Mouse (Mus musculus): ENCODE measurements around the gene Krt76. TPM values are rescaled to one million over a fixed set of nuclear protein-coding genes. Genes with fewer than 3 reads are reported as not detected.

Krt76 gene
- polyA plus RNA-seq, 1 experiment from 2014 or later, result not detected

DNA sequence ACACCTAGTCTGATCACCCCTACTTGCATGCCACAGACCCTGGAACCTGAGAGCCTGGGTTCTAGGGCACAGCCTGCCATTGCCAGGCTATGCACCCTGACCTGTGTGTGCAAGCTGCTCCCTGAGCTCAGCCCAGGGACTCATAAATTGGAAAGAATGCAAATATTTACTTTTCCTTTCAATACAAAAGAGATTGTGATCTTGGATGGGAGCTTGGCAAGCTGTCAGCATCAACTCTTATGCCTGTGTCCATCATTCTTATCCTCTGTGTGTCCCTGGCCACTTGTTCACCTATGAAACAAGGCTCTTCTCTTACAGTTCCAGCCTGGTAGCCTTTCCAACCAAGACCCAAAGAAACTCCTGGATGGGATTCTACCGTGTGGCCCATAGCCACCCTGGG, 32.3 kb upstream of the Krt76 start:
- no peak overlapping the region for H3K9ac ChIP-seq (ENCODE audit: low read depth, low read length)
- no peak for ATAC-seq (ENCODE audit: low read depth)
- H3K27me3 ChIP-seq (ENCODE audit: control insufficient read depth, insufficient read depth, low read depth, low read length), result peaks cover 7% of the 10 kb centered on the region
- 57% methylated on average over 1 of the region's 1 CpGs for WGBS (ENCODE audit: insufficient replicate concordance)
- H3K4me2 ChIP-seq (ENCODE audit: low read depth, low read length), result no peak overlapping the region
- peaks cover 5% of the 10 kb centered on the region; the same call in 1 of the 2 replicates for H3K4me1 ChIP-seq (ENCODE audit: control insufficient read depth, low read depth, low read length)
- H3K4me3 ChIP-seq (ENCODE audit: low read depth, low read length), result no peak overlapping the region
- H3K9me3 ChIP-seq (replicated peaks; ENCODE audit: control insufficient read depth, low read length), result no peaks in the 10 kb centered on the region
- no peak overlapping the region for H3K27ac ChIP-seq (ENCODE audit: low read length)
- H3K36me3 ChIP-seq (ENCODE audit: control insufficient read depth, insufficient read depth), result no peaks in the 10 kb centered on the region

DNA sequence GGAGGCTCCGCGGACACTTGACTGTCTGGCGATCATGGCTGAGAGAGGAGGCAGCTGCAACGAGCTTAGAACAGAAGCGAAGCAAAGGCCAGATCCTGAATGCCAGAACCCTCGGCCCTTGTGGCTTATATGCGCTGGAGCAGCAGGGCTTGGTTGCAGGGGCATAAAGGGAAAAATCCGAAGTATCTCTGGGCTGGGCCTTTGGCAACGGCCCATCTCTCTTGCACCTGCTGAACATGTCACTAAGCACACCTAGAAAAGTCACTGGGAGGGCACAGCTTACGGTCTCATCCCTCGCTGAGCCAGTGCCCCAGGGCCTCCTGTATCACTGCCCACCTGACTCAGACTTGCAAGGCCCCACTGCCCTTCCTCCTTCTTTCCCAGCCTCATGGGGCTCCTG, 31.9 kb upstream of the Krt76 start, which contains the start of gene Krt4:
Krt4 (minus strand) TSS at position 101 of the 400 bp plus-strand sequence.
- H3K9me3 ChIP-seq (replicated peaks; ENCODE audit: control insufficient read depth, low read length), result no peaks in the 10 kb centered on the region
- H3K27ac ChIP-seq (ENCODE audit: low read length), result no peak within 1 kb of the TSS
- H3K4me3 ChIP-seq (ENCODE audit: low read depth, low read length), result no peak within 1 kb of the TSS
- H3K36me3 ChIP-seq (ENCODE audit: control insufficient read depth, insufficient read depth), result no peaks in the 10 kb centered on the region
- H3K27me3 ChIP-seq (ENCODE audit: control insufficient read depth, insufficient read depth, low read depth, low read length), result peaks cover 3% of the 10 kb centered on the region
- peaks cover 2% of the 10 kb centered on the region; the same call in 1 of the 2 replicates for H3K4me1 ChIP-seq (ENCODE audit: control insufficient read depth, low read depth, low read length)
- H3K9ac ChIP-seq (ENCODE audit: low read depth, low read length), result no peak within 1 kb of the TSS
- 61% methylated on average over 11 of the region's 11 CpGs for WGBS (ENCODE audit: insufficient replicate concordance)
- no peak for ATAC-seq (ENCODE audit: low read depth)
- H3K4me2 ChIP-seq (ENCODE audit: low read depth, low read length), result no peak within 1 kb of the TSS

DNA sequence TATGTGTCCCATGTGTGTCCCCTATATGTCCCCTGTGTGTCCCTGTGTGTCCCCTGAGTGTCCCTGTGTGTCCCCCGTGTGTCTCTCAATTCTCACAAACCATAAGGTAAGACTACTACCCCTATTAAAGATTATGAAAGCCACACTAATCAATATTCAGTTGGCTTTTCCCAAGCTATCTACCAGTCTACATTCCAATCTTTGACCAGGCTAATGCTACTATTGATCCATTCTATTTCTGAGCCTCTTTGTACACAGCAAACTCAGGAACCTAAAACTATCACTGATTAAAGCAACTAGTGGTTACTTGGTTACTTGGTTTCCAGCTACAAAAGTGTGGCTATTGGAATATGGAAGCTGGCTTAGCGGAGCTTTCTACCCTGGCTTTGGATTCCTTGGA, 29.6 kb upstream of the Krt76 start:
- Histone ChIP-seq H3K4me2 (ENCODE audit: low read depth, low read length) (no peak overlapping the region), H3K9ac (ENCODE audit: low read depth, low read length) (no peak overlapping the region), H3K4me1 (ENCODE audit: control insufficient read depth, low read depth, low read length) (peaks cover 2% of the 10 kb centered on the region; the same call in 1 of the 2 replicates), H3K9me3 (replicated peaks; ENCODE audit: control insufficient read depth, low read length) (no peaks in the 10 kb centered on the region), H3K4me3 (ENCODE audit: low read depth, low read length) (no peak overlapping the region), H3K27ac (ENCODE audit: low read length) (no peak overlapping the region), H3K27me3 (ENCODE audit: control insufficient read depth, insufficient read depth, low read depth, low read length) (no peaks in the 10 kb centered on the region), H3K36me3 (ENCODE audit: control insufficient read depth, insufficient read depth) (no peaks in the 10 kb centered on the region)
- ATAC-seq (ENCODE audit: low read depth), result peak; percentile 19; the same call in 1 of the 2 replicates
- WGBS (ENCODE audit: insufficient replicate concordance), result 47% methylated on average over 2 of the region's 2 CpGs

DNA sequence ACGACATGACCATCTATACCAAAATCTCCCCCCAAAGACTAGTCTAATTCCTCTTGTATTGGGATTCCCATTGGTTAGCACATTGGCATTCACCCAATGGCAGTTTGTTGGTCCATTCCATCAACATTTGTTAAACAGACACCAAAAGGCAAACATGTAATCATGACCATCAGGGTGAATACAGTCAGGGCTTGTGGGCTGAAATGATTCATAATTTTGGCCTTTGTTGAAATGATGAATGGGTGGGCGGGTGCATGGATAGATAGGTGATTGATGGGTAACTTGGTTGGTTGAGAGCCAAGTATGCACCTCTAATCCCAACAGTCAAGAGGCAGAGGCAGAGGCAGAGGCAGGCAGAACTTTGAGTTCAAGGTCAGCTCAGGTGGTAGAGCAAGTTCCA, 23.4 kb upstream of the Krt76 start:
- Histone ChIP-seq H3K27me3 (ENCODE audit: control insufficient read depth, insufficient read depth, low read depth, low read length) (no peaks in the 10 kb centered on the region), H3K4me3 (ENCODE audit: low read depth, low read length) (no peak overlapping the region), H3K9ac (ENCODE audit: low read depth, low read length) (no peak overlapping the region), H3K36me3 (ENCODE audit: control insufficient read depth, insufficient read depth) (no peaks in the 10 kb centered on the region), H3K9me3 (replicated peaks; ENCODE audit: control insufficient read depth, low read length) (no peaks in the 10 kb centered on the region), H3K4me2 (ENCODE audit: low read depth, low read length) (no peak overlapping the region), H3K27ac (ENCODE audit: low read length) (no peak overlapping the region), H3K4me1 (ENCODE audit: control insufficient read depth, low read depth, low read length) (no peaks in the 10 kb centered on the region)
- WGBS (ENCODE audit: insufficient replicate concordance), result 45% methylated on average over 2 of the region's 2 CpGs
- no peak for ATAC-seq (ENCODE audit: low read depth)

DNA sequence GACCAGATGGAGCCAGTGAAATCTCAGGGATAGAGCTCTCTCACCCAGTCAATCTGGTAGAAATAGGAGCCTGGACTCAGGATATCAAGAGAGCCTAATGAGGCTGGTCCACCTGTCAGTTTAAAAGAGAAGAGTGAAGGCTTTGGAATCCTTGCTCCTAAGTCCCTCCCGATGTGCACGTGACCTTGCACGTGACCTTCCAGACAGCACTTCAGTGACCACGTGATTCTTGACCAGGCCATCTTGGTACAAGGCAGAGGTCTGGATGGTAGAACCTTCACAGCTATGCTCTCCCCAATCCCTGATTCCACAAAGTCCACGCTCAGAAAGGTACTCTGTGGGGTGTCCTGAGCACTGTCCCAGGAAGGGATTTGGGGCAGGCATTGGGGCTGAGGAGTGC, 12.1 kb upstream of the Krt76 start:
- Histone ChIP-seq H3K36me3 (ENCODE audit: control insufficient read depth, insufficient read depth) (no peaks in the 10 kb centered on the region), H3K27me3 (ENCODE audit: control insufficient read depth, insufficient read depth, low read depth, low read length) (no peaks in the 10 kb centered on the region), H3K4me1 (ENCODE audit: control insufficient read depth, low read depth, low read length) (no peaks in the 10 kb centered on the region), H3K9ac (ENCODE audit: low read depth, low read length) (no peak overlapping the region), H3K9me3 (replicated peaks; ENCODE audit: control insufficient read depth, low read length) (no peaks in the 10 kb centered on the region), H3K27ac (ENCODE audit: low read length) (no peak overlapping the region), H3K4me2 (ENCODE audit: low read depth, low read length) (no peak overlapping the region), H3K4me3 (ENCODE audit: low read depth, low read length) (no peak overlapping the region)
- WGBS (ENCODE audit: insufficient replicate concordance), result 62% methylated on average over 5 of the region's 5 CpGs
- ATAC-seq (ENCODE audit: low read depth), result no peak

DNA sequence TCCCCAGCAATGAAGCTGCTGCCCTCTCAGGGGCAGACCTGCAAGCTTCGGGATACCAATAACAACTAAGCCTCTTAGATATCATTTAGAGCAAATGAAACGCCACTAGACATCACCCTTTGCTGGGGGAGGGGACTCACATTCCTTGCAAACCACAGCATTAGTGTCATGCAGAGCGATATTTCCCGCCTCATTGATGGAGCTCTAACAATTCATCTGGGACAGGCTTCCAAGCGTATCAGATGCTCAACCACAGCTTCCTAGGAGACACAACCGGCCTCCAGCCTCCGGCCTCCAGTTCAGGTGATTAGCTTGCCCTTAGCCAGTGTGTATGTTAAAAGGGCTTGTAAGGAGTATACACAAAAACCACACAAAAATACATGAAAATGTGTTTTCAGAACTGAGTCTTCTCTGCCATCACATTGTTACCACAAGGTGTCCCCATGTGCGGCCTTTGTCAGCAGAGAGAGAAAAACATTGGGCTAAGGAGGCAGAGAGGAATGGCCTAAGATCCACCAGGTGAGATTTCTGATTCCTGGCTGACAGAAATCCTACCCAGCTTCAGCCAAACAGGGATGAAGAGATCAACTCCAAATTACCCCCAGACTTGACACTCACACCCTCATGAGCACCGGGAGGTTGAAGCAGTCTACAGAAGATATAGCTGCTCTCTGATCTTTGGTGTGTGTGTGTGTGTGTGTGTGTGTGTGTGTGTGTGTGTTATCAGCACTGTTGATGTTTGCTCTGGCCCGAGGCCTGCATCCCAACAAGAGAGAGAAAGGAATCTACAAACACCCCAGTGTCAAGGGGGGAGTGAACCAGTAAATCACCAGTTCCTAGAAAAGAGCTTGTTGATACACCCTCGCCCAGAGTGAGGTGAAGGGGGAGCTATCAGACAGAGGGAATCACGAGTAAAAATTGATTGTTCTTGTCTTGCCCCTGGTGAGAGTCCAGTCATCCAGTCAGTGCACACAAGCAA, 9.7 kb upstream of the Krt76 start:
- H3K27ac ChIP-seq (ENCODE audit: low read length), result no peak overlapping the region
- WGBS (ENCODE audit: insufficient replicate concordance), result 44% methylated on average over 12 of the region's 12 CpGs
- ATAC-seq (ENCODE audit: low read depth), result no peak
- no peak overlapping the region for H3K9ac ChIP-seq (ENCODE audit: low read depth, low read length)
- no peaks in the 10 kb centered on the region for H3K4me1 ChIP-seq (ENCODE audit: control insufficient read depth, low read depth, low read length)
- H3K4me2 ChIP-seq (ENCODE audit: low read depth, low read length), result no peak overlapping the region
- no peaks in the 10 kb centered on the region for H3K9me3 ChIP-seq (replicated peaks; ENCODE audit: control insufficient read depth, low read length)
- no peaks in the 10 kb centered on the region for H3K27me3 ChIP-seq (ENCODE audit: control insufficient read depth, insufficient read depth, low read depth, low read length)
- no peaks in the 10 kb centered on the region for H3K36me3 ChIP-seq (ENCODE audit: control insufficient read depth, insufficient read depth)
- H3K4me3 ChIP-seq (ENCODE audit: low read depth, low read length), result no peak overlapping the region

DNA sequence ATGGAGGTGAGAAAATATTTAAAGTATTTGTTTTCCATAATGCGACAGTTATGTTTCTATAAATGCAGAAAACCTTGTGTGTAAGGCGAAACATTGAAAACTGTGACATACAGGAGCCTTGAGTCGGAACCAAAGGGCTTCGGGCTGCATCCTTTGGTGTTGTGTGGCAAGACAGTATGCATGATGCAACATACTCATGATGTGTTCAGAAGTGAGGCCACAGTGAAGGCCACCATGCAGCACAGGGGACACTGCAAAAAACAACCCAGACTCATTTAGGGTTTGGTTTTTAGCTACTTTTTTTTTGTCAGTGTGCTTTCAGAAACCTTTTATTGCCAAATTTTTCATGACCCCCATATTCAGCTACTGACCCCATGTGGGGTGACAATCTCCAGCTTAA, 2.5 kb upstream of the Krt76 start:
- H3K9me3 ChIP-seq (replicated peaks; ENCODE audit: control insufficient read depth, low read length), result no peaks in the 10 kb centered on the region
- H3K4me1 ChIP-seq (ENCODE audit: control insufficient read depth, low read depth, low read length), result no peaks in the 10 kb centered on the region
- H3K27me3 ChIP-seq (ENCODE audit: control insufficient read depth, insufficient read depth, low read depth, low read length), result no peaks in the 10 kb centered on the region
- no peaks in the 10 kb centered on the region for H3K36me3 ChIP-seq (ENCODE audit: control insufficient read depth, insufficient read depth)
- no peak for ATAC-seq (ENCODE audit: low read depth)
- H3K9ac ChIP-seq (ENCODE audit: low read depth, low read length), result no peak overlapping the region
- 74% methylated on average over 4 of the region's 4 CpGs for WGBS (ENCODE audit: insufficient replicate concordance)
- no peak overlapping the region for H3K27ac ChIP-seq (ENCODE audit: low read length)
- H3K4me3 ChIP-seq (ENCODE audit: low read depth, low read length), result no peak overlapping the region
- H3K4me2 ChIP-seq (ENCODE audit: low read depth, low read length), result no peak overlapping the region

DNA sequence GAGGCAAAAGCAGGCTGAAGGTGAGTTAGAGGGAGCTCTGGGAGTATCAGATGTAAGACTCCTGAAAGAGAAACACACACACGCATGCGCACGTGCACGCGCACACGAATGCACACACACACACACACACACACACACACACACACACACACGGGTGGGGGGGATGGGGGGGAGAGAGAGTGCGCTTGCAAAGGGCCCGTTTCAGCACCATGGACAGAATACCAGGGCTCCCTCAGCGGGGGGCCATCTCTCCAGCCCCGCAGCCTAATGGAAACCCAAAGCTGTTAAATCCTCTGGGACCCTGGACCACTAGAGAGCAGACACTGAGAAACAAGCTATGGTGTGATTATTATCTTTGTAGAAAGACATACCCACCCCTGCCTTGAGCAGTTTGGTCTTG, 12.9 kb downstream of the Krt76 start:
- Histone ChIP-seq H3K4me1 (ENCODE audit: control insufficient read depth, low read depth, low read length) (no peaks in the 10 kb centered on the region), H3K4me3 (ENCODE audit: low read depth, low read length) (no peak overlapping the region), H3K36me3 (ENCODE audit: control insufficient read depth, insufficient read depth) (no peaks in the 10 kb centered on the region), H3K4me2 (ENCODE audit: low read depth, low read length) (no peak overlapping the region), H3K27me3 (ENCODE audit: control insufficient read depth, insufficient read depth, low read depth, low read length) (no peaks in the 10 kb centered on the region; the same call in 1 of the 2 replicates), H3K9ac (ENCODE audit: low read depth, low read length) (no peak overlapping the region), H3K9me3 (replicated peaks; ENCODE audit: control insufficient read depth, low read length) (no peaks in the 10 kb centered on the region), H3K27ac (ENCODE audit: low read length) (no peak overlapping the region)
- no peak for ATAC-seq (ENCODE audit: low read depth)
- WGBS (ENCODE audit: insufficient replicate concordance), result 24% methylated on average over 11 of the region's 11 CpGs

DNA sequence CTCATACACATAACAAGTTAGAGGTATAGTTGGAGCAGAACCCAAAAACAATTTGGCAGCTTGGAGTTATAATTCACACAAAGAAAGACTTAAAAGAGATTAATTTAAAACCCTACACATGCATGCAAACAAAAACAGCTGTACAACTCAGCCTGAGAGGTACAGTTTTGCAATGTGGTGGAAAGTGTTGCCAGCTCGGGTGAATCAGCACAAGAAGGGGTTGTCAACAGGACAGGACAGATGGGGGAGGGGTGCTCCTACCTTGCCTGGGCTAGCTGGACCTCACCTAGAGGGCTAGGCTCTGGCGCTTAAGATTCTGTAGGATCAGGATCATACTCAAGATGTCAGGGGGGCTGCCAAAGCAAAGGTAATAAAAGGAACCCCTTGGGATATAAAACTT, 14.7 kb downstream of the Krt76 start:
- H3K9me3 ChIP-seq (replicated peaks; ENCODE audit: control insufficient read depth, low read length), result no peaks in the 10 kb centered on the region
- H3K4me2 ChIP-seq (ENCODE audit: low read depth, low read length), result no peak overlapping the region
- H3K27me3 ChIP-seq (ENCODE audit: control insufficient read depth, insufficient read depth, low read depth, low read length), result no peaks in the 10 kb centered on the region; the same call in 1 of the 2 replicates
- ATAC-seq (ENCODE audit: low read depth), result no peak
- no peaks in the 10 kb centered on the region for H3K36me3 ChIP-seq (ENCODE audit: control insufficient read depth, insufficient read depth)
- no peak overlapping the region for H3K9ac ChIP-seq (ENCODE audit: low read depth, low read length)
- no peaks in the 10 kb centered on the region for H3K4me1 ChIP-seq (ENCODE audit: control insufficient read depth, low read depth, low read length)
- WGBS (ENCODE audit: insufficient replicate concordance), result 25% methylated on average over 2 of the region's 2 CpGs
- H3K4me3 ChIP-seq (ENCODE audit: low read depth, low read length), result no peak overlapping the region
- H3K27ac ChIP-seq (ENCODE audit: low read length), result no peak overlapping the region

Data from liver, embryonic 16.5 days (tissue).